Mouse (Mus musculus) thymus, postnatal 25 days (tissue): Measurements from ENCODE around the gene Mtx3.

Experiments
- DNase-seq: peaks from one replicate; pipeline ENCODE4 v3.0.0; 2022

Mtx3 gene

GRCm38 (mm10) chr13:92884930-92885329 lies 40.4 kb downstream of the Mtx3 start:
- DNase-seq: no peak

GRCm38 (mm10) chr13:92899087-92899486 lies 54.5 kb downstream of the Mtx3 start:
- no peak for DNase-seq

GRCm38 (mm10) chr13:92903291-92903690 lies 58.7 kb downstream of the Mtx3 start:
- DNase-seq: no peak

GRCm38 (mm10) chr13:92905944-92906343 lies 61.4 kb downstream of the Mtx3 start:
- DNase-seq: no peak

GRCm38 (mm10) chr13:92907366-92907765 lies 62.8 kb downstream of the Mtx3 start:
- DNase-seq: no peak
